Mouse (Mus musculus) liver, postnatal 0 days (tissue): ENCODE measurements at regions not wholly inside any gene's neighbourhood (a gene's known extent, or its start where the extent isn't known, plus 50 kb on each side); places are given as distances from the start of the nearest gene placed in this dataset.

Source experiments
- CTCF ChIP-seq: sonication (generic); IDR thresholded peaks from 2 replicates; pipeline ENCODE4 v1.5.1; 2016; ENCODE audit warnings: antibody characterized with exemption, low read depth
- EP300 ChIP-seq: IDR thresholded peaks from 2 replicates; pipeline ENCODE4 v1.6.1; 2016; ENCODE audit warnings: antibody characterized with exemption, low read depth, mild to moderate bottlenecking

- TF ChIP-seq CTCF, result no peak
- no peak for TF ChIP-seq EP300
Measured at GRCm38 (mm10) chr2:78331736-78332475, 385.7 kb upstream of the Cwc22 start.
